Mouse (Mus musculus): ENCODE measurements at regions not wholly inside any gene's neighbourhood (a gene's known extent, or its start where the extent isn't known, plus 50 kb on each side); places are given as distances from the start of the nearest gene placed in this dataset.

DNA sequence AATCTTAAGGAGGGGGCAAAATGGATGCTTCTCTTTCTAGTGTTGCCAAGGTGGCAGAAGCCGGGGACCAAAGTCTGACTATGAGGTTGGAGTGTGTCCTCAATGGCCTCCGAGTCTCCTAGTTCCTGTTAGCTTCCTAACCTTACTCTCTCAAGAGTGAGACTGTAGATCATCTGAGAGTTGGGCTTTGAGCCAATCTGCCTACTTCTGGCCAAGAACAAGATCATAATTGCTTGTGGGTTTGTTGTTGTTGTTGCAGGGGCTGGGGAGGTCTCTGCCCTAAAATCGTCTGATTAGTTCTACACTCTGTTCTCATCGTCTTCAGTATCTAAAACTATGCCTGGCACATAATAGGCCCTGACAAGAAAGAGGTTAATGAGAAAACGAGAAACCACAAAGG, 110.8 kb upstream of the Syt6 start:
- DNase-seq (ENCODE audit: low read depth): no peak

DNA sequence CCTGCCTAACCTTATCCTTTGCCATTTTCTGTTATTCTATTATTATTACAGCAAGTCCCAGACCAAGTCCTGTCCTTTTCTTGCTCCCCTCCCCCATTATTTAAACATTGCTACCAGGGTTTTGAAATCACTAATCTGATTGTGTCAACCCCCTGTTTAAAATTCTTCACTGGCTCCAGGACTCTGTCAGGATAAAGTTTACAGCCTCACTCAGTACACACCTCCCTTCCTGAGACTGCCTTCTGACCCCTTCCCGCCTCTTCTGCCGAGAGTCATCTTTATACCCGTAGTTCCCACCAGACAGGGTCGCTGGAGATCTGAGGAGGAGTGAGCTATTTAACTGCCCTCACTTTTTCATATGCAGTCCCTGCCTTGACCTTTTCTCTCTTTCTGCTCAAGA, 110.3 kb upstream of the Syt6 start:
- DNase-seq (ENCODE audit: low read depth): no peak

DNA sequence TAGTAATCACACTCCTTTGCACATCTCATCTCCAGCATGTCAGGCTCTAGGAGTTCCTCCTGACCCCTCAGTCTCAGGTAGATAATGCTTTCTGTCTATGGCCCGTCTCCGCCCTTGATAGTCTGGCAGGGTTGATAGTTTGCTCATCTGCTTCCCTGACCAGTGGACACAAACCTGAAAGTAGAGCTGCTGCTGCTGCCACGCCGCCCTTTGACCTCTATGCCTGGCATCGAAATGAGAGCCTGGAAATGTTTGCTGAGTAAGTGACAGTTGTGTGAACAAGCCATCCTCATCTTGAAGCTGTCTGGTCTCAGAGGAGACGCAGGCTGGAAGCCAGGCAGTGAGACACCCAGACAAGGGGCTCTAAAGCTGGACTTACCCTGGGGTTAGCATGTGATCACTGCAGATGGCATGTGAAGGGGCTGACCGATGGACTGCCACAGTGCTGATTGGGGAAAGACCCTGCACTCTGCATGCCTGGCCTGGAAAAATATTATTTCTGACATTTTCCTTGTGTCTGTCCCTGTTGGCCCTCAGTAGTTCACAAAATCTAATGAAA, 109.8 kb upstream of the Syt6 start:
- DNase-seq (ENCODE audit: low read depth): no peak

DNA sequence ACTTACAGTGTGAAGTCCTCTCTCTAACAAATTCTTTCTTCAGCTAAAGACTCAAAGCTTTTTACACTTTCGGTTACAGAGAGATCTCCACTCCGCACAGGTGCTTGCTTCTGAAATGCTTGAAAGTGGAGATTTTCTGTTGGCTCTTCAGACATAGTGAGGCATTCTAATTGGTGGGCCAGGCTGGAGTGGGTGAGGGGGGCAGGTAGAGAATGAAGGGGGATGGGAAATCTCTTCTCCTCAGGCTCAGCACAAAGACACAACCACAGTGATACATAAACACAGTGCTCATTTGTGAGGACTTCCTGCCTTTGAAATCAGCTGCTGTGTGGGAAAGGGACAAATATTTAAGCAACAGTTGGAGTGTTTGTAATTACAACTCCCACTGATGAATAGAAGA, 109.1 kb upstream of the Syt6 start:
- DNase-seq (ENCODE audit: low read depth): no peak

DNA sequence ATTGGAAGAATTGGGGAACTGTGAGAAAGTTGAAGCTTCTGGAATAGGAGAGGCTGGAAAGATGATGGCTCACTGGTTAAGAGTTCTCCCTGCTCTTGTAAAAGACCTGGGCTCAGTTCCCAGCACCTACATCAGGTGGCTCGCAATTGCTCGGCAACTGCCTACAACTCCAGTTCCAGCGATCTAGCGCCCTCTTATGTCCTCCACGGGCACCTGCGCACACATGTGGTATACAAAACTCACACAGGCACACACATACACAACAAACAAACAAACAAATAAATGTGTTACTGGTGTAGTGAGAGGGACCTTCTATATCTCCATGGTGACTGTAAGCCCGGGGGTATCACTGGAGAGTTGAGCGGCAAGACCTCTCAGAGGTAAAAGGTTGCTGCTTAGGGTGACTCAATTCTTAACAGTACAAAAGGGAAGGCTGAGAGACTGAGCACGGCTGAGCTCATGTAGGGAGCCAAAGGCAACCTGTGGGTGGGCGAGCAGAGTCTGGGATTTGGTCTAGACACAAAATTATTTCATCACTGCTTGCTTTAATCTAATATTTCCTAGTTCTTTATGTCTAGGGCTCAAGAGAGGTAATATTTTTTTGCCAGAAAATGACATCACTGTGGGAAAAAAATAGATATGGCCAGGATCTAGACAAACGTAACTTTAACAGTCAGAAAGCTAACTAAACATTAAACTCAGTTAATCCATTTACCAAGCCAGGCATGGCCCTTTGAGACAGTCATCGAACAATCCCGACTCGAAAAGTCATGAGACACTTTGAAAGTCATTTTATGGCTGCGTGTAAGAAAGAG, 104.2 kb upstream of the Syt6 start:
- no peak for DNase-seq (ENCODE audit: low read depth)

DNA sequence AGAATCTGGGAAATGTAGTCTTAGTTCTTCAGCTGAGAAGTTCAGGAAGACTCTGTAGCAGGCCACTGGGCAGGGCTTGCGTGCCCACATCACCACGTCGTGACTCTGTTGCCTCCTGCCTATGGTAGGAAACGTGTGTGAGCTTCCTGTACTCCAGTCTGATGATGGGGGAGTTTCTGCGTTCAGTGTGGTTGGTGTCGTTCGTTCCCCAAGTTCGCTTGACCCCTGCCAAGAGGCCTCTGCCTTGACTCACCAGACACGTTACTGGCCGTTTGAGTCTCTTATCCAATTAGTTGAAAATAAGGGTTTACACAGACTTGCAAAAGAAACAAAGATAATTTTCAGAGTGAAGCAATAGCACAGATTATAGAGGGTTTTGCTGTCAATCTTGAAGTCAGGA, 102.4 kb upstream of the Syt6 start:
- DNase-seq (ENCODE audit: low read depth): no peak

DNA sequence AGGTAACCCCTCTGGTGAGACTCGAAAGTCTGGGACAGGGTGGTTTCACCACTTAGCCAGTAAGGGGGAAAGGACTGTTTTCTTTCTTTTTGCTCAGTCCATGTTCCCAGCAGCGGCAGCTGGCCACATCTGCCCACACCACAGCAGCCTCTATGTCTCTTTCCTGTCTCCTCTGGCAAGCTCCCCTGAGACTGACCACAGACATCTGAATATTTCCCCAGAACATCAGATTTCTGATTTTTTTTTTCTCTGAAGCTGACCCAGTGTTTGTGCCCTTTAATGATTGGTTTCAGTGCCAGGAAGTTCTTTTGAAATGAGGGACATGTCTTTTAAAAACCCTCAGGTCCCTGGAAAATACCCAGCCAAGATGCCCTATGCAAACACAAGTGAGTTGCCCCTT, 101.7 kb upstream of the Syt6 start:
- peak; percentile 30 for DNase-seq (ENCODE audit: low read depth)

DNA sequence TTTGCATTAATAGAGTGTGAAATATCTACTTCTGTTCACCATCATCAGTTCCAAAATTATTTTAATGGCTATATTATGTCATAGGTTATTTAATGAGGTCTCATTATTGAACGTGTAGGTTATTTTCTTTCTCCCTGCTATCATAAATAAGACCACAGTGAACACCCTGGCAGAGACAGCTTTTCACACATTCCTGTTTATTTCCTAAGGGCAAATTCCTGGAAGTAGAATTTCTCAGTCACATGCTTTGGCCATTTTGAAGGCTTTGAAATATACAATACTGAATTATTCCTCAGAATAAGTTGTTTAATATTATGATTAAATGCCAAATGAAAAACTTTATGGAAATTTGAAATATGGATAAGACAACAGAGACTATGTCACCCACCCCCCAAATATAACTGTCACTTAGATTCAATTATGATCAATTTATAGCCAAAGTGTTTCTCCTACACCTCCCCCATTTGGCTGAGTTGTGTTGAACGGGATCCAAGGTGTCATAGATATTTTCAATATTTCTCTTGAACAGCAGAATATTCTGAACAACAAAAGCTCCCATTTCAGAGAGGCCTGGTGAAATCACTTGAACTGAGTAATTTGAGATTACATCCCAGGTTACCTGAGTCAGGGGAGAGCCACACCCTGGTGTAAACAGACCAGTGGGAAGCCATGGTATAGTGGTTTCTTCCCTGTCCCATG, 95.0 kb upstream of the Syt6 start:
- no peak for DNase-seq (ENCODE audit: low read depth)

DNA sequence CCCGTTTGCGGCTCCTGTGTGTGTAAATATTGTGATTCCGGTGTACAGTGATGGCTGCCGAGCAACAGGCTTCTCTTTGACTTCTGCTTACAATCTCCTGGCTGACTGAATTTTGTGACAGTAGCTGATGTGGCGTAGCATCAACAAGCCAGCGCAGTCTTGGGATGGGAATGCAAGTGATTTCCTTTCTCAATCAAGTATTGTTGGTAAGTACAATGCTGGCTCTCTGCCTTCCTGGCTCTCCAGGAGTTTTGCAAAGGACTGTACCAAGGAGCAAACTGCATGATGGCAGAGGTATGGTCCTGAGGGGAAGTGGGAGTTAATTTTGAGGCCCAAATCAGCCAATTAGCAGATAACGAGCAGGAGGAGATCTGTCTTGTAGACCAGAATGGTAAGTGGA, 94.4 kb upstream of the Syt6 start:
- DNase-seq (ENCODE audit: low read depth): no peak

DNA sequence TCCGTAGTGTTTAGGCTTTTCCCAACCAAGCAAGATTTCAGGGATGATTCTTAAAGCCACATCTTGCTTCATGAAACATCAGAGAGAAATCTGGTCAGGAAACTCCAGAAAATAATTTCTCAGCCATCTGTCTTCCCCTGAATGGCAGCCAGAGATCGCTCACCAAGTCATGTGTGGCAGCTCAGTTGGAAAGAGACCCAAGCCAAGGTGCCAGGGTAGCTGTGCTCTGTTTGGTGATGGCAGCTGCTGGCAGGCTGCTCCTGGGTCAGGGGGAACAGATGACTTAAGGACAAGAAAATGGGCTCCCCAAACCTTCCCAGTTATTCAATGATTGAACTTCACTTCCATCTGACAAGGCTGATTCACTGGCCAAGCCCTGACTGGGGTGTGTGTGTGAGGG, 91.7 kb upstream of the Syt6 start:
- no peak for DNase-seq (ENCODE audit: low read depth)

DNA sequence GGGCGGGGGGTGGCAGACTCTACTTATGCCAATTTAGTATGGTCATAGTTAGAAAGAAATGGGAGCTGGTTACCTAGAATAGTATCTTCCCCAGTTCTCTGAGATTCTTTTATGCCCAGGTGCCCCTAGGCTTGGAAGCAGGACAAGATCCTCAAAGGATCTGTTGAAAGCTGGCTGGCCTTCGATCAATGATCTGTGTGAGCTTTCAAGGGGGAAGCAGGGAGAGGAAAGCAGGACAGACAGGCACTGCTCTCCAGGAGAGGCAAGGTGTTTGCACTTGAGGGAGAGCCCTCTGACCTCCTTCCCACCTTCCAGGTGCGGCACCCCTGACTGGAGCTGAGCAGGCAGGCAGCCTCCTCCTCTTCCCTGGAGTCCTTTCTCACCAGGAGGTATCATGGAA, 91.3 kb upstream of the Syt6 start:
- no peak for DNase-seq (ENCODE audit: low read depth)

DNA sequence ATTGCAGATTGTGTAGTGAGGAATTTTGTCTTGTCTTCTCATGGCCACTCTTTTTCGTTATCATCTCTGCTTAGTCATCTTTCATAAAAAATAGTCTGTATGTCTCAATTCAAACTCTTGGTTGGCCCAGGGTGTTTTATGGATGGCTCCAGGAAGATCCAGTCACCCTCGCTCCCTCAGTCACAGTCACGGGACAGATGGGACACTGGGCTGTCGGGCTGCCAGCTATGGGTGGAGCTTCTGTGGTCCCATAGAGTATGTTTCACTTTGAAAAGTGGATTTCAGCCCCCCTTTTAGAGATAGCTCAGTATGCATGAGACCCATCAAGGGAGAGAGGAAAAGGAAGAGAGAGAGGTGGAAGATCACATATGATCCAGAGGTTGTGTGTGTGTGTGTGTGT, 85.2 kb upstream of the Syt6 start:
- DNase-seq (ENCODE audit: low read depth): no peak

DNA sequence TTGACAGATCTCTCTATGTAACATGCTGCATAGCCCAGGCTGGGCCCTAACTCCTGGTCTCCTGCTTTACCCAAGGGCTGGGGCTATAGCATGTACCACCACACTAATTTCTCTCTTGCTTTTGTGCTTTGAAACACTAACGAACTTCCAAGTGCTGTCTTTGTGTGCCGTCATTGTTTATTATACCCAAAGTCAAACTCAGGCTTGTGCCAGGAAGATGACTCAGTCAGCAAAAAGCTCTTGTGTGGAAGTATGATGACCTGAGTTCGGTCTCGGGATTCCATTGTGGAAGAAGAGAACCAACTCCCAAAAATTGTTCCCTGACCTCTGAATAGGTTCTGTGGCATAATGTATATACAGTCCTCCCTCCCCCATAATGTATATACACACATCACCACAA, 84.1 kb upstream of the Syt6 start:
- DNase-seq (ENCODE audit: low read depth): no peak

DNA sequence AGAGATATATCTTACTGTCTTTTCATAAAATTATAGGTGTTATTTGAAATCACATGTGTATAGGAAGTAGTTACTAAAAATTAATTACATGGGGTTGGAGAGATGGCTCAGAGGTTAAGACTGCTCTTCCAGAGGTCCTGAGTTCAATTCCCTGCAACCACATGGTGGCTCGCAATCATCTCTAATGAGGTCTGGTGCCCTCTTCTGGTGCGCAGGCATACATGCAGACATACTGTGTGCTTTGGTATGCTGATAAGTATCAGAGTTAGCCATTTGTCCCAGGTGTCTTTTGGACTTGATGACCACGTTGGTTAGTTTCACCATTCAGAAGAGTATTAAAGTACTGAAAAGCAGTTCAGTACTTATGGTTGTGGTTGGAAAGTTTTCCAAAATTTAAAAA, 82.8 kb upstream of the Syt6 start:
- DNase-seq (ENCODE audit: low read depth): no peak

DNA sequence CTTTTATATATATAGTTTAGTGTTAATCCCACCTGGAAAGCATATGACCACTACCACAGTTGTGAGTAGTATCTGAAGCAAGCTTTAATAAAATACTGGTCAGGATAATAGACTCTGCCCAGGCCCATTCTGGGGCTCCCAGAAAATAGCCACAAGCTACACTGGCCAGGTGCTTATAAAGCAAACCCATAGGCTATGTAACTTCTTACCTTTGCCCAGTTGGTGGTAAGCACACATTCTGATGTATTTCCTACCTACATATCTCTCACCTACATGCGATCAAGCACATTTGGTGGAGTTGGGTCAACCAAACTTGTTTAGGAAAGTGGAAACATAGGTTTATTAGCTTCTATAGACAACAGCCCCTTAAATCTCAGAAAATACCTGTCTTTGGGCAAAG, 81.4 kb upstream of the Syt6 start:
- DNase-seq (ENCODE audit: low read depth): no peak

DNA sequence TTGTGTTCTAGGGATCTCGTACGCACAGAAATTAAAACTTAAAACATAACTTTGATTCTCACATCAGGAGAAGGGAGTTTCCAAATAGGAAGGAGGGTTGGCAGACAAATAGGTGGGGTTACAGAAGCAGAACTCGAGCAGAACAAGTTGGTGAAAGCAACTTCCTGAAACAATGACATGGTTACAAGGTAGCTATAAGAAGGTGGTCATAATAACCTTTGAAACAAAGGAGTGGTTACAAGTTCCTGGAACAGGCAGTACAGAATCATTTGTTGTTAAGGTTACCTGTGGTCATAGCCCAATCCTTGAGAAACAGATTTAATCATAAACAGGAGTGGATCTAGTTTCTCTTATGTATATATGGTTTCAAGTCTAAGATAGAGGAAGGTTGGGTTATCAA, 81.0 kb upstream of the Syt6 start:
- DNase-seq (ENCODE audit: low read depth): no peak

DNA sequence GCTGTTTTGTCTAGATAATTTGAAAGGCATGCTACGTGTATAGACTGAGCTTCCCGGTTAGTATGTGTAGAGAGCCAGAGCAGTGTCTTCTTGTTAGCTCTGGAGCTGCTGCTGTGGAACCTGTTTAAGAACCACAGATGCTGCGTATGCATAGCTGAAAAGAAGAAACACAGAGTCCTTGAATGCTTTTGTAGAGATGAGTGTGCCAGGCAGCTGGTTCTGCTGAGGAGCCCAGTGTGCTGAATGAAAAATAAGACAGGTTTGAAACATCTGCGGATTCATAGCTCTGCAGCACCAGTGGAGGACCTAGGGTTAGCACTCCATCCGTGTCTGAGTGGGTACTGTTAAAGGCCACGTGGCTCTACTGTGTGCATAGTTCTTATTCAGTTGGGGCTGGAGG, 78.9 kb upstream of the Syt6 start:
- no peak for DNase-seq (ENCODE audit: low read depth)

DNA sequence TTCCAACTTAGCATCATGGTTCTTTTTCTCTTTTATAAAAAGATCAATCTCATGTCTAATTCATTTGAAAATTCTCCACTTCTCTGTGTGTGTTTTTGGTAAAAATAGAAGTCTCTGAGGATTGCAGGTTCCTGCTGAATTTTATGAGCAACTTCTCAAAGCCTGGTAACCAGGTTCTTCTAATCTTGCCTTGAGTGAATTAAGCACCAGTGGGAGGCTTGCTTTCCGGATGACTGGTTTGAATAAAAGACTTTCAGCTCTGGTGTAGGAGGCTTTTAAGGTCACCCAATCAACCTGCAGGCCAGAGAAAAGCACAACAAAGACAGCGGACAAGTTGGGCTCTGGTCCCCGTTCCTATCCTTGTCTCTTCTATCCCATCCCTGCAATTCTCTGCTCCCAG, 78.3 kb upstream of the Syt6 start:
- DNase-seq (ENCODE audit: low read depth): no peak

DNA sequence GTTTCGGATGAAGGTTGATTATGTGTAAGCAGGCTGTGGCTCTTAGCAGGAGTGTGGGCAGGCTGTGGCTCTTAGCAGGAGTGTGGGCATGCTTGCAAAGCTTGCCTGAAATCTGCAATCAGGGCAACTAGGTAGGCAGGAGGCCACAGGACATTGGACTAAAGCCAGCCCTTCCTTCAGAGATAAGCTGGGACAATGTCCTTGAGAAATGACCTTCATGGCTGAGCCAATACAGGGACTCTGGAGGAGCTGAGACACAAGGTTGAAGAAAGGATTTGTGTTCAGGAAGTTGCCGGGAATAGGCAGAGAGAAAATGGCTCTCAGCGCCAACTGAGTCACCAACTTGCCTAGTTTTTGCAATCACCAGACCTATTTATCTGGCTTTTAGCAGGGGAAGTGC, 77.3 kb upstream of the Syt6 start:
- no peak for DNase-seq (ENCODE audit: low read depth)

DNA sequence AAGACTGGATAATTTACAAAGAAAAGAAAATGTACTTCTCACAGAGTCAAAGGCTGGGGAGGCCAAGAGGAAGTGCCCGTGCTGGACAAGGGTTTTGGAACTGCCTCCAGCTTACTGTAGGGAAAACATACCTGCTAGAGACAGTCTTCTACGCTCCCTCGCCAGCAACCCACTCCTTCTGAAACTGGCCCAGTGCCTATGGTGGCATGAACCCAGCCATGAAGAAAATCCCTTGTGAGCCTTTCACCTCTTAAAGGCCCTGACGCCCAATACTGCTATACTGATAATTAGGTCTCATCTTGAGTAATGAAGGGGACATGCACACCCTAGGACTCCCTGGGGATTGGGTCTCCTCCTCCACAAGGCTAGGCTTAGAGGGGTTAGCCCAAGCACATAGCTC, 76.6 kb upstream of the Syt6 start:
- no peak for DNase-seq (ENCODE audit: low read depth)

DNA sequence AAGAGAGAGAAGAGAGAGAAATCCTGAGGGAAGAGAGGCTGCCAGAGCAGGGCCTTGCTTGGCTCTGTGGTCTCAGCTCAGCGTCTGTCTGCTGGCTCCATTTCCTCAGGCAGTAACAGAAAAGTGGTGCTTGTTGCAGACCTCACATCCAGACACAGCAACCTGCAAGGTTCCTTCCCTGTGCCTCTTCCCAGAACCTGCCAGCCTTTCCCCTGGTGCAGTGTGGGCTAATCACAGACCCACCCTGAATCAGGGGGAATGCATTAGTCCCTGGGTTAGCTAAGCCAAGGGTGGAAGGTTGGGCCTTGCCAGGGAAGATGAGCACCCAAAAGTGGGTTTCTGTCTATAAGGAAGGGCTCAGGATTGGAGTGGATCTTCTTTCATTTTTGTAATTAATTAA, 75.2 kb upstream of the Syt6 start:
- no peak for DNase-seq (ENCODE audit: low read depth)

DNA sequence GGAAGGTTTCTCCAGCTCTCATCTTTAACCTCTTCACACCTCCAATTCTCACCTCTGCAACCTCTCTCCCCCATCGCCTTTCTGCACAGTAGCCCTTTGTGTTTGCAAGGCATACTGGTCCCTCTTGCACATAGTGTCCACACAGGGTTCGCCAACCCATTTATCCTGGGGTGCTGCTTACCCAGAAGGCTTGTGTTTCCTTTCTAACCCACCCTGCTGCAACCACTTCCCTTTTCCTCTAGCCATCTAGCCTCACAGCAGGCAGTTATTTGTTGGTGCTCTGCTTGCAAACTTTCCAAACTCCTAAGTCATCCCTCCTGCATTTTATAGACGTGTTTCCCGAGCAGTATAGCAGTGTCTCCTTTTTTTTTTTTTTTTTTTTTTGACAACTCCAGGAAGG, 74.7 kb upstream of the Syt6 start:
- no peak for DNase-seq (ENCODE audit: low read depth)

DNA sequence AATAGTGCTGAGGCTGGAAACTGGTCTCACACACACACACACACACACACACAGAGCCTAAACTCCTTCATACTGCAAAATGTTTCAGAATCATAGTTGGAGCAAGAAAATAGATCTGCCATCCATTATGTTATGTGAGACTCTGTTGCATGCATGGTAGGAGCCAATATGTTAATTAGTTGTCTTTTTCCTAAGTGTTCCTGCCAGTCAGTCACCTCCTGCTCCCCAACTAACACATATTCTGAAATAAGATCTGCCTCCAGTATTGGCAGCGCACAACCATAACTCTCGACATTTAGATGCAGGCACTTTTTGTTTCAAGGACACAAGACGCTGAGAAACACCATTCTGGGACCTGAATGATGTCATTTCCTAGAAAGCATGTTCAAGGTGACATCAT, 70.9 kb upstream of the Syt6 start:
- DNase-seq (ENCODE audit: low read depth): no peak

DNA sequence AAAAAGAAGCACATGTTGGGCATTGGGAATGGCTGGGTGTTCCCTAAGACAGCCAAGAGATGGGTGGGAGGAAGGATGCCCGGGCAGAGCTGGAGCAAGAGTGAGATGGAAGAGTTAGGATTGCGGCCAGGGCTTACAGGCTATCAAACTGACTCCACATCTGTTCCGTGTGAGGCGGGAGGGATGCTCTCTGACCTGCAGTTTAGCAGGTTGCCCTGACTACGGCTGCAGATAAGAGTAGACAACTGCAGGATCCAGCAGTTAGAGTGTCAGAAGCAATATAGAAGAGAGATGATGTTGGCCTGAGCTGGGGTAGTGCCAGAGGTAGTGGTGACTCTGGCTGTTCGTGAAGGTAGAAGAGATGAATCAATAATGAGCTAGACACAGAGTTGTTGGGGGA, 61.6 kb upstream of the Syt6 start:
- DNase-seq (ENCODE audit: low read depth): no peak

Data from fibroblast of lung, adult 2 months (primary cell).